Mouse (Mus musculus) B cell, adult (primary cell): ENCODE results near the gene Gipc3. TPM values are rescaled to one million over a fixed set of nuclear protein-coding genes. Genes with fewer than 3 reads are reported as not detected.

Experiments used
- total RNA-seq: library from RNA; stranded (reverse); gene quantifications from 4 replicates; pipeline ENCODE4 v1.2.4, GENCODE M21; 2023; ENCODE audit not compliant: inconsistent age

Gipc3 gene
- total RNA-seq: 0.42 to 1.0 TPM (median 0.82 TPM) in 4 replicates

GRCm38 (mm10) chr10:81342686-81343505 is at the start of gene Gipc3:
Gene Gipc3, minus strand, starts transcription at chr10:81343266.

GRCm38 (mm10) chr10:81392781-81393185 is 49.7 kb upstream of the Gipc3 start, which contains the start of gene Smim24:
Gene Smim24, plus strand, starts transcription at chr10:81393051.

GRCm38 (mm10) chr10:81388505-81389055 is 45.5 kb upstream of the Gipc3 start, which contains the start of gene Gm48552:
Gene Gm48552, plus strand, starts transcription at chr10:81389005.

GRCm38 (mm10) chr10:81383802-81384604 is 40.9 kb upstream of the Gipc3 start, which contains the start of the genes Dohh and Gm48551:
Gene Dohh, plus strand, starts transcription at chr10:81384428.
Gene Gm48551, plus strand, starts transcription at chr10:81384466.

GRCm38 (mm10) chr10:81377793-81378552 is 34.9 kb upstream of the Gipc3 start, which contains the start of gene Fzr1:
Gene Fzr1, minus strand, starts transcription at chr10:81378516.

GRCm38 (mm10) chr10:81365672-81366476 is 22.8 kb upstream of the Gipc3 start, which contains the start of gene 4930404N11Rik:
Gene 4930404N11Rik, minus strand, starts transcription at chr10:81365816.

GRCm38 (mm10) chr10:81356991-81357844 is 14.2 kb upstream of the Gipc3 start, which contains the start of gene Mfsd12:
Gene Mfsd12, plus strand, starts transcription at chr10:81357491.

GRCm38 (mm10) chr10:81350351-81351063 is 7.4 kb upstream of the Gipc3 start, which contains the start of gene Hmg20b:
Gene Hmg20b, minus strand, starts transcription at chr10:81350480.

GRCm38 (mm10) chr10:81328386-81328785 is 14.7 kb downstream of the Gipc3 start, which contains the start of gene Tbxa2r:
Gene Tbxa2r, plus strand, starts transcription at chr10:81328731.

GRCm38 (mm10) chr10:81320550-81321347 is 22.3 kb downstream of the Gipc3 start, which contains the start of gene Cactin:
Gene Cactin, plus strand, starts transcription at chr10:81321103.

GRCm38 (mm10) chr10:81292554-81293333 is 50.3 kb downstream of the Gipc3 start, which contains the start of gene Pip5k1c:
Gene Pip5k1c, plus strand, starts transcription at chr10:81292963.

GRCm38 (mm10) chr10:81291511-81292104 is 51.5 kb downstream of the Gipc3 start, which contains the start of gene Tjp3:
Gene Tjp3, minus strand, starts transcription at chr10:81291581.

Other genes starting within 250 kb of the Gipc3 start
- not detected in 4 replicates for gene Creb3l3, start 244.4 kb downstream of the Gipc3 start, total RNA-seq
- 129 to 154 TPM (median 146 TPM) in 4 replicates for gene Map2k2, start 237.4 kb downstream of the Gipc3 start, total RNA-seq
- gene Zbtb7a, start 208.0 kb downstream of the Gipc3 start, total RNA-seq: 96.3 to 108 TPM (median 102 TPM) in 4 replicates
- gene Pias4, start 175.3 kb downstream of the Gipc3 start, total RNA-seq: 56.6 to 67.0 TPM (median 64.0 TPM) in 4 replicates
- 2,010 to 2,056 TPM (median 2,036 TPM) in 4 replicates for gene Eef2, start 166.6 kb downstream of the Gipc3 start, total RNA-seq
- gene Dapk3, start 160.3 kb downstream of the Gipc3 start, total RNA-seq: 75.8 to 91.0 TPM (median 85.2 TPM) in 4 replicates
- not detected in 4 replicates for gene 4930442H23Rik, start 159.4 kb downstream of the Gipc3 start, total RNA-seq
- gene Nmrk2, start 141.2 kb downstream of the Gipc3 start, total RNA-seq: not detected in 4 replicates
- gene Atcay, start 112.4 kb downstream of the Gipc3 start, total RNA-seq: not detected in 4 replicates
- gene Zfr2, start 110.1 kb downstream of the Gipc3 start, total RNA-seq: 2.6 to 7.2 TPM (median 4.5 TPM) in 4 replicates
- gene Matk, start 90.3 kb downstream of the Gipc3 start, total RNA-seq: 22.2 to 31.3 TPM (median 26.5 TPM) in 4 replicates
- 128 to 138 TPM (median 136 TPM) in 4 replicates for gene Mrpl54, start 76.3 kb downstream of the Gipc3 start, total RNA-seq
- 41.2 to 44.0 TPM (median 42.6 TPM) in 4 replicates for gene Apba3, start 76.3 kb downstream of the Gipc3 start, total RNA-seq
- gene Tjp3, start 51.7 kb downstream of the Gipc3 start, total RNA-seq: 12.7 to 18.0 TPM (median 17.5 TPM) in 4 replicates
- 150 to 166 TPM (median 155 TPM) in 4 replicates for gene Pip5k1c, start 50.3 kb downstream of the Gipc3 start, total RNA-seq
- 45.1 to 49.2 TPM (median 46.9 TPM) in 4 replicates for gene Cactin, start 22.2 kb downstream of the Gipc3 start, total RNA-seq
- 3.0 to 4.6 TPM (median 3.8 TPM) in 4 replicates for gene Tbxa2r, start 14.5 kb downstream of the Gipc3 start, total RNA-seq
- 64.5 to 77.9 TPM (median 72.9 TPM) in 4 replicates for gene Hmg20b, start 7.2 kb upstream of the Gipc3 start, total RNA-seq
- 9.2 to 15.5 TPM (median 12.6 TPM) in 4 replicates for gene Mfsd12, start 14.2 kb upstream of the Gipc3 start, total RNA-seq
- gene 4930404N11Rik, start 22.6 kb upstream of the Gipc3 start, total RNA-seq: 5.8 to 7.9 TPM (median 7.7 TPM) in 4 replicates
- 38.8 to 48.3 TPM (median 46.2 TPM) in 4 replicates for gene Fzr1, start 35.2 kb upstream of the Gipc3 start, total RNA-seq
- 33.2 to 44.7 TPM (median 38.4 TPM) in 4 replicates for gene Dohh, start 41.2 kb upstream of the Gipc3 start, total RNA-seq
- gene Gm48551, start 41.2 kb upstream of the Gipc3 start, total RNA-seq: 1.4 to 2.8 TPM (median 1.9 TPM) in 4 replicates
- gene Gm48552, start 45.7 kb upstream of the Gipc3 start, total RNA-seq: 1.8 to 11.0 TPM (median 4.5 TPM) in 4 replicates
- gene Smim24, start 49.8 kb upstream of the Gipc3 start, total RNA-seq: 4.3 to 7.4 TPM (median 6.4 TPM) in 4 replicates
- gene Nfic, start 112.4 kb upstream of the Gipc3 start, total RNA-seq: 15.2 to 21.2 TPM (median 16.2 TPM) in 4 replicates
- 0.13 TPM in 1 of 4 replicates, not detected in the others for gene Celf5, start 139.4 kb upstream of the Gipc3 start, total RNA-seq
- gene Ncln, start 153.1 kb upstream of the Gipc3 start, total RNA-seq: 110 to 118 TPM (median 115 TPM) in 4 replicates
- gene S1pr4, start 156.9 kb upstream of the Gipc3 start, total RNA-seq: 50.5 to 55.7 TPM (median 53.1 TPM) in 4 replicates
- 5.7 to 6.9 TPM (median 6.4 TPM) in 4 replicates for gene Gna15, start 181.0 kb upstream of the Gipc3 start, total RNA-seq
- 21.6 to 29.7 TPM (median 24.6 TPM) in 4 replicates for gene Gna11, start 201.9 kb upstream of the Gipc3 start, total RNA-seq
- gene Aes, start 216.2 kb upstream of the Gipc3 start, total RNA-seq: 319 to 355 TPM (median 326 TPM) in 4 replicates
- 4.0 to 6.9 TPM (median 4.3 TPM) in 4 replicates for gene Tle2, start 231.3 kb upstream of the Gipc3 start, total RNA-seq